26 mouse cellular contexts compared by ENCODE assay signal in genomic region chr9:89195483-89195882, GRCm38 (mm10). TPM values are rescaled to one million over a fixed set of nuclear protein-coding genes. Genes with fewer than 3 reads are reported as not detected.
"Had no signal": no experiment of that assay in that cellular context is flagged by ENCODE, and none has a peak within 500 bp of the region (broad histone marks: within the 10 kb centered on the region; RNA-seq: fewer than 3 reads in every experiment).

No protein-coding gene starts in this region.

RNA-seq across cellular contexts. Expression of gene Bcl2a1b, which starts 3.5 kb away (rescaled TPM):
- total RNA-seq: layer of hippocampus, postnatal 14 days had no signal
- polyA plus RNA-seq: heart, embryonic 10.5 days; hindbrain, embryonic 12.5 days had no signal

RNA-seq across cellular contexts. Expression of gene Gm29094, which starts 3.7 kb away (rescaled TPM):
- total RNA-seq: heart, postnatal 10 days; heart, postnatal 25 days; heart, postnatal 36 days; hindbrain, postnatal 0 days; layer of hippocampus, adult 18-20 months; layer of hippocampus, adult 2 months; layer of hippocampus, postnatal 10 days; layer of hippocampus, postnatal 14 days; layer of hippocampus, postnatal 25 days; layer of hippocampus, postnatal 36 days had no signal
- polyA plus RNA-seq: heart, embryonic 10.5 days; heart, embryonic 11.5 days; heart, embryonic 12.5 days; heart, embryonic 13.5 days; heart, embryonic 14.5 days; heart, embryonic 15.5 days; hindbrain, embryonic 11.5 days; hindbrain, embryonic 12.5 days; hindbrain, embryonic 13.5 days; hindbrain, embryonic 14.5 days; hindbrain, embryonic 15.5 days; hindbrain, postnatal 0 days; intestine, embryonic 14.5 days; kidney, adult 2 months; kidney, embryonic 14.5 days; kidney, embryonic 15.5 days; large intestine, adult 2 months had no signal
